Mouse (Mus musculus): ENCODE measurements at regions not wholly inside any gene's neighbourhood (a gene's known extent, or its start where the extent isn't known, plus 50 kb on each side); places are given as distances from the start of the nearest gene placed in this dataset.
"Not testable (repeated sequence)": the region's sequence is repeated elsewhere in the genome, so short reads cannot be mapped to it uniquely, and the experiment has no call there.

DNA sequence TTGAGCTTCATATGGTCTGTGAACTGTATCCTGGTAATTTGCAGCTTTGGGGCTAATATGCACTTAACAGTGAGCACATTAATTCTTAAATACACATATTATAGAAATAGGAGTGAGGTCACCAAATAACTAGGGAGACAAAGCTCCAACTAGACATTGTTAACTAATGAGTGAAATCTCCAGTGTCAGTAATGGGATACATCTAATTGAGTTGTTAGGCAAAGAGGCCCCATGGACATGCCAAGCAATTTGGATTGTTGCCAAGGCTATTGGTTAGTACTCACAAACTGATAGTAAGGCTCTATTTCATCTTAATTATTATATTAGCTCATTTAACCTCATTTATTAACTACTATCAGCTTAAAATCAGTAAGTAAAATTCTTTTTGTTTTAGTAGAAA lies 698.5 kb downstream of the Triml1 start:
- DNase-seq (ENCODE audit: low read depth, low spot score) = no peak

- DNase-seq (ENCODE audit: low read depth, low spot score) = no peak
Measured at GRCm38 (mm10) chr8:42402632-42403031, 738.7 kb downstream of the Triml1 start.

DNA sequence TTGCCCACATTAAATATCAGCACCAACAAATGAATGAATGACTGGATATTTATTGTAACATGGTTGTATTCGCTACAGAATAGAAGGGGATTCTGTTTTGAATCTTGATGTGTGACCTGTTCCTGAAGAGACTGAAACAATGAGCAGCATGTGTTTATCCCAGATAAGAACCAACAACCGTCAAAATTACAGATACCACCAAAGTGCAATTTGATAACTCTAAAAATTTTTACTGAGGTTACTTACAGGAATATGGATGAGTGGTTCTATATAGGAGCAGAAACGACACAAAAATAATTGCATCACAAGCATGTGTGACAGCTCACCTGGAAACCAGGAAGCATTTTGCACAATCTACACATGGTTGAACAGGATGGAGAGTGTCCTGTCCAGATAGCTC lies 744.4 kb downstream of the Triml1 start:
- no peak for DNase-seq (ENCODE audit: low read depth, low spot score)

DNA sequence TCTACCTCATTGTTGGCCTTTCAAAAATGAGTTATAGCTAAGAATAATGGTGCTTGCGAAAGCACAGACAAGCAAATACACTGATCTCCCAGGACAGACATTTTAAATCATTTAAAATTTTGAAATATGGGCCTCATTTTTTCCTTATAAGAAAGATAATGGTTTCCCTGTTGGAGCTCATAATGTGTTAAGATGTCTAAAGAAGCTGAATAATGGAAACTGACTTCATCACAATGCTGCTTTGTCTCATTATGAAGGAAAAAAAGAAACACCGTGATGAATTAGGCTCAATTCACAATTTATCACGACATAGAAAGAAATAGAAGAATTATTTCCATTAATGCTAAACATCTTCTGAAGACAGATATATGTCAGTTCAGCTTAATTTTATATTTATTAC lies 752.5 kb downstream of the Triml1 start:
- no peak for DNase-seq (ENCODE audit: low read depth, low spot score)

DNA sequence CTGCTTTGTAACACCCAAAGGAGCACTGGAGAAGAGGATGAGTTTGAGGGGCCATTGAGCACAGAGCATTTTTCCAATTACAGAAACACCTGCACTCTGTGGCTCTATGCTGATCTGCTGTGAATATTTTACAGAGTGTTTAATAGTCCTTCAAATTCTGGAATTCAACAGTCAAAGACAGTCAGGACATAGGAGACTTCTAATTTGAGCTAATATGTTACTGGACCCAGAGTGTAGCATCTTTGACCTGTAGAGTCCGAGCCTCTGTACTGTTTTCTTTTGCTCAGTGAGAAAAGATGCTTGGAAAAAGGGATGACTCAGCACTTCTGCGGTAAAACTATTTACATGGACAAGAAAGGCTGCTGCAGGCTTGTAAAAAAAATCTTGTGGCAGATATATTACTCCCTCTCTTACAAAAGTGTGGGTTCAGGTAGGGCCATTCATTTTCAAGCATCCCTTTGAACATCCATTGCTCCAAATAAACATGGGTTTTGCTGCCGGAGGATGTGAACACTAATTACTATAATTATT lies 793.1 kb downstream of the Triml1 start:
- DNase-seq (ENCODE audit: low read depth, low spot score) = no peak

GRCm38 (mm10) chr8:42334708-42335107 lies 806.6 kb downstream of the Triml1 start:
- no peak for DNase-seq (ENCODE audit: low read depth, low spot score)

DNA sequence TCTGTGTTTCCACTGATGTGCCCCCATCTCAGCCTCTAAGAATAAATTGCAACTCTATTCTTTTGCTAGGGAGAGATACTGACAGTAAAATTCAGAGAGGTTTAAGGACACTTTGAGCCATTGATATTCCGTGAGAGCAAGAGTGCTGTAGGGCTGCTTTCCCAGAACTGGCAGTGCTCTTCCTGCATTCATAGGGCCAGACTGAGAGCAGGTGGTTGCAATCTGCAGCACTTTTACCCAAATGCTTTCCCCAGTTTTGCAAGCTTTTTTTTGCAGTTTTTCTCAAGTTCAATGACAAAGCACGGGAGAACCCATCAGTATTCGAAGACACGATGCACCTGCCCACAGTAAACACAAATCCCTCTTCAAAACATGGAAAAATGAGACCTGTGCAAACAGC lies 816.6 kb downstream of the Triml1 start:
- DNase-seq (ENCODE audit: low read depth, low spot score) = no peak

DNA sequence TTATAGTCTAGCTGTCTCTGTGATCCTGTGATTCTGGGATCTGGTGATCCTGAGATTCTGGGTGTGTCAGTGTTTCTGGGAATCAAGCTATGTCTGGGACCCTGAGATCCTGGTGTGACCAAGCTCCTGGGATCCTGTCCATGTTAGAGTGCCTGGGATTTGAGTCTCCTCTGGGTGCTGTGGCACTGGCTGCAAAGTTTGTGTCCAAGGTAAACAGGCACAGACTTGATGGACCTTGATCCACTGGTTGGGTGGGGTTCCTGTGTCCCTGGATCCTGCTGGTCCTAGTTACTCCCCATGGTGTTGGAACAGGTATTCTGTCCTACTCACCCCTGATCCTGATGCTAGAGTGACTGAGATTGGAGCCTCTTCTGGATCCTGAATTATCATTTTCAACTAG lies 818.4 kb downstream of the Triml1 start:
- no peak for DNase-seq (ENCODE audit: low read depth, low spot score)

- no peak for DNase-seq (ENCODE audit: low read depth, low spot score)
Measured at GRCm38 (mm10) chr8:42311060-42311459, 830.2 kb downstream of the Triml1 start.

- no peak for DNase-seq (ENCODE audit: low read depth, low spot score)
Measured at GRCm38 (mm10) chr8:42291392-42291791, 849.9 kb downstream of the Triml1 start.

GRCm38 (mm10) chr8:42282011-42282410 lies 859.3 kb downstream of the Triml1 start:
- DNase-seq (ENCODE audit: low read depth, low spot score) = no peak

GRCm38 (mm10) chr8:42253358-42253757 lies 836.5 kb upstream of the Frg1 start:
- no peak for DNase-seq (ENCODE audit: low read depth, low spot score)

- DNase-seq (ENCODE audit: low read depth, low spot score) = not testable (repeated sequence)
Measured at GRCm38 (mm10) chr8:42242321-42242720, 825.4 kb upstream of the Frg1 start.

- no peak for DNase-seq (ENCODE audit: low read depth, low spot score)
Measured at GRCm38 (mm10) chr8:42219857-42220600, 803.2 kb upstream of the Frg1 start.

DNA sequence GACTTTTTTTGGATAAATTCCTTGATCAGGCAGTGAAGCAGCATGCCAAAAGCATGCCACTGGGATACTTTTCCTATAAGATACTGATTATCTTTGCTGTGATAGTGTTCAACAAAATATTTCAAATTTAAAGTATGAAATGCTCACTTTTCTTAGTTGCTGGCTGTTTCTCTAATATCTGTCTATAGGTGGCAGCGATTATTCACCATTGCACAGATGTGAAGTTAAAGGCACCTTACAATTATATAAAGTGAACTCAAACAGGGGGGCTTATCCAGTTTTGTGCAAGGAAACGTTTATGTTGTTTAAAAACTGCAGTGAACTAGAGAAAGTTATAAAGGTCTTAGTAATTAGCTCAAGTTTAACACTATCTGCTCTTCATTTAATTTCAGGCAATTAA lies 794.1 kb upstream of the Frg1 start:
- no peak for DNase-seq (ENCODE audit: low read depth, low spot score)

DNA sequence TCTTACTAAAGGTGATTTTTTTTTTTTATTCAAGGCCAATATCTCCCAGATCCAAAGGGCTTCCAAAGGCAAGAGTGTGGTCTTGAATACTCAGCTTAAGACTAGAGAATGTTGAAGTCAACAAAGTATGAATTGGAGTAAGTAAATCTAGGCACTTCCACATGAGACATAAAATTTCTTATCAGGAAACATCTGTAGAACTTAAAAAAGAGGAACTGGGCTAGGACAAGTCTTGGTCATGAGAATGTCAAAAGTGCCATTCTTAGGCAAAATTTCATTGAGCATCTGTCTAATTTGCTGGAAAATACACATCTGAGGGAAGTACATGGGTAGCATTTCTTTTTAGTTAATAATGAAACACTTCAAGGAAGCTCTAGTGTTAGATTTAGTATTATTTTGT lies 793.1 kb upstream of the Frg1 start:
- no peak for DNase-seq (ENCODE audit: low read depth, low spot score)

- no peak for DNase-seq (ENCODE audit: low read depth, low spot score)
Measured at GRCm38 (mm10) chr8:42197257-42197656, 780.4 kb upstream of the Frg1 start.

DNA sequence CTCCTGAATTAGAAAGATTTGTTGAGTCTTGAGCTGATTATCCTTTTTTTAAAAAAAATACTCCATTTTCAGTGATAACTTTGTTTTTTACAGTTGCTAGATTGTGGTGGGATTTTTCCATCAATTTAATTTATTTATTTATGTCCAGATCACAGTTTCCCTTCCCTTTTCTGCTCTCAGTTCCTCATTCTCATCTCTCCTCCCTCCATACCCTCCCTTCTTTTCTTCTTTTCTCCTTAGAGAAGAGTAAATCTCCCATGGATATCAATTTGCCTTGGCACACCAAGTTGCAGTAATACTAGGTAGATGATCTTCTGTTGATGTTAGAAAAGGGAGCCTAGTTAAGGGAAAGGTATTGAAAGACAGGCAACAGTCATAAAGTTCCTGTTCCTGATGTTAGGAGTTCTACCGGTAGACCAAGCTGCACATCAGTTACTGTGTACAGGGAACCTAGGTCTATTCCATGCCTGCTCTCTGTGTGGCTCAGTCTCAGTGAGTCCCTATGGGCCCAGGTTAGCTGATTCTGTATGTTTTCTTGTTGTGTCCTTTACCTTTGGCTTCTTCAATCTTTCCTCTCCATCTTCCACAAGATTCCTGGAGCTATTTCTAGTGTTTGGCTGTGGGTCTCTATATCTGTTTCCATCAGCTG lies 777.2 kb upstream of the Frg1 start:
- DNase-seq (ENCODE audit: low read depth, low spot score) = no peak

DNA sequence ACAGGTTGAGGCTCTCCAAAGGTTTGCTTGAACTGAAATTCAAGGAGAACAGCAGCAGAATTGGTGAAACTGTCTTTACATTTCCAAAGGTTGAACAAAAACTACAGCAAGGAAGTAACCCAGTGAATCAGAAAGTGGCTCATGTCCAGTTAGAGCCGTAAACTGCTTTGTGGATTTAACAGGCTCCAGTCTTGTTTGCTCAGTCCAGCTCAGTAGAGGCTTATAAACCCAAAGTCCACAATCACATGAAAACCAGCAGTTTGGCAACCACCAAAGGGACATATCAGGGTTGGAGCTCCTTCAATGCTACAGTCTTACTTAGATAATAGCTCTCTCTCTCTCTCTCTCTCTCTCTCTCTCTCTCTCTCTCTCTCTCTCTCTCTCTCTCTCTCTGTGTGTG lies 770.2 kb upstream of the Frg1 start:
- no peak for DNase-seq (ENCODE audit: low read depth, low spot score)

GRCm38 (mm10) chr8:42183288-42183878 lies 766.5 kb upstream of the Frg1 start:
- no peak for DNase-seq (ENCODE audit: low read depth, low spot score)

DNA sequence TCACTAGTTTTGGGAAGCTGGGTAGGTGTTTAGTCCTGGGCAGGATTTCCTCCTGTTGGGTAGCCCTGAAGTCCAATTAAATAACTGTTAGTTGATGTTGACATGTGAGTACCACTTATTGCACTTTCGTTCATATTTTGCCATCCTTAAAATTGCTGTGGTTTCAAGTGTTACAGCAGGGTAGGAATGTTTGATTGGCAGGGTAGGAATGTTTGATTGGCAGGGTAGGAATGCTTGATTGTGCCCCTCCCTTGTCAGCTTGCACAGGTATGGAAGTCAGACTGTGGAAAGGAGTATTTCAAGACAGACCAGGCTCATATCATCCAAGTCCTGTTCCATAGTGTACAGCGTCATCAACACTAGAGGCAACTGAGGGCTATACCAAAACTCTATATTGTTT lies 745.6 kb upstream of the Frg1 start:
- DNase-seq (ENCODE audit: low read depth, low spot score) = no peak

- no peak for DNase-seq (ENCODE audit: low read depth, low spot score)
Measured at GRCm38 (mm10) chr8:42157006-42157405, 740.1 kb upstream of the Frg1 start.

DNA sequence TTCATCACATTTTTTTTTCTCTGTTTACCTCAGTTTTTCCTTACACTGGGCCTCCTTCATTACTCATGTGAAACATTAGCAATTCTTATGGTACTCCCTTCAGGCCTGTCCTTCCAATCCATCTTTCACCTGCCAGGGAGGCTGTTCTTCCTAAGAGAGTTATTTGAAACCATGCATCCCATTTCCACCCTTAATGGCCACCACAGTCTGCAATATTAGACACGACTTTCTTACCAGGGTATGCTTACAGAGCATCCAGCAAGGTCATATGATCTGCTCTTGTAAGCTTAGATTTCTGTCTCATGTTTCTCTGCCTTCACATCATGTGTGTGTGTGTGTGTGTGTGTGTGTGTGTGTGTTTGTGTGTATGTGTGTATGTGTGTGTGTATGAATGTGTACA lies 739.7 kb upstream of the Frg1 start:
- DNase-seq (ENCODE audit: low read depth, low spot score) = no peak
